Mouse (Mus musculus): Measurements from ENCODE around the gene Nudt14. TPM values are rescaled to one million over a fixed set of nuclear protein-coding genes. Genes with fewer than 3 reads are reported as not detected.

Gene Nudt14
- polyA plus RNA-seq, 1 experiment from 2014 or later, result 109 TPM

DNA sequence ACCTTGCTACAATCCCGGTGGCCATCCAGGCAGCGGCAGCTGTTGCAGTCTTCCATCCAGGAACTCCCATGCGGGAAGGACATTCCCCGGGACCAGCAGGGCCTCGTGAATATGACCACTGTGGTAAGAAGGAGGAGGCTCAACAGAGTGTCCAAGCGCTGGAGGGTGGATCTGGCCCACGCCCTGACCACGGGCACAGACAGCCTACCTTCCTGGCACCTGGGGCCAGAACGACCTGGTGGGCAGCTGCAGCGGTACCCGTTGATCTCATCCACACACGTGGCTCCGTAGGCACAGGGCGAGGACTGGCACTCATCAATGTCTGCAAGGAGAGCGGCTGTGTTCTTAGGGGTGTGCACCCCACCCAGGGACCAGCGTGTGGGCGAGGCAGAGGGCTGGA is 30.2 kb downstream of the Nudt14 start:
- Histone ChIP-seq H3K9me3 (ENCODE audit: control insufficient read depth, low read length) (no peaks in the 10 kb centered on the region), H3K27ac (ENCODE audit: low read length) (no peak overlapping the region), H3K4me2 (ENCODE audit: low read depth, low read length) (no peak overlapping the region), H3K36me3 (ENCODE audit: control insufficient read depth, insufficient read depth, low read length) (no peaks in the 10 kb centered on the region), H3K27me3 (ENCODE audit: control insufficient read depth, insufficient read depth, low read depth, low read length) (no peaks in the 10 kb centered on the region), H3K4me1 (replicated peaks; ENCODE audit: control insufficient read depth, insufficient read depth, low read length) (no peaks in the 10 kb centered on the region), H3K4me3 (ENCODE audit: low read length) (no peak overlapping the region), H3K9ac (ENCODE audit: low read length) (no peak overlapping the region)
- ATAC-seq (ENCODE audit: low read depth), result no peak
- WGBS, result 89% methylated on average over 17 of the region's 17 CpGs

DNA sequence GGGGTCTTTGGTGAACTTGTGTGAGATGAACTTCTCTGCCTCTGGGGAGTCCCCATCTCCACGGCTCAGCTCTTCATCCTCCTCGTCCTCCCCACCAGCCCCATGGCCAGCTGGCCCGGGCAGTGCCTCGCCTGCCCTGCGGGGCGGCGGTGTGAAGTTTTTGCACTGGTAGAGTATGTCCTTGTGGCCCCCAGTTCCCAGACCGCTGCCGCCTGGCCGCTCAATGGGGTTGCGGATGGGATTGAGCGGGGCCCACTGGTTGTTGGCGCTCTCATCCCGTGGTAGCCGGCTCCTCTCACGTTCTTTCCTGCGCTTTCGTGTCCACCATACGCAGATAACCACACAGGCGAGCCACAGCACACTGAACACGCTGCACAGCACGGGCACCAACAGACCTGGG is 32.9 kb downstream of the Nudt14 start:
- ATAC-seq (ENCODE audit: low read depth), result no peak
- 91% methylated on average over 22 of the region's 22 CpGs for WGBS
- Histone ChIP-seq H3K36me3 (ENCODE audit: control insufficient read depth, insufficient read depth, low read length) (no peaks in the 10 kb centered on the region), H3K27ac (ENCODE audit: low read length) (no peak overlapping the region), H3K9ac (ENCODE audit: low read length) (no peak overlapping the region), H3K4me1 (replicated peaks; ENCODE audit: control insufficient read depth, insufficient read depth, low read length) (no peaks in the 10 kb centered on the region), H3K9me3 (ENCODE audit: control insufficient read depth, low read length) (no peaks in the 10 kb centered on the region), H3K4me3 (ENCODE audit: low read length) (no peak overlapping the region), H3K4me2 (ENCODE audit: low read depth, low read length) (no peak overlapping the region), H3K27me3 (ENCODE audit: control insufficient read depth, insufficient read depth, low read depth, low read length) (no peaks in the 10 kb centered on the region)

DNA sequence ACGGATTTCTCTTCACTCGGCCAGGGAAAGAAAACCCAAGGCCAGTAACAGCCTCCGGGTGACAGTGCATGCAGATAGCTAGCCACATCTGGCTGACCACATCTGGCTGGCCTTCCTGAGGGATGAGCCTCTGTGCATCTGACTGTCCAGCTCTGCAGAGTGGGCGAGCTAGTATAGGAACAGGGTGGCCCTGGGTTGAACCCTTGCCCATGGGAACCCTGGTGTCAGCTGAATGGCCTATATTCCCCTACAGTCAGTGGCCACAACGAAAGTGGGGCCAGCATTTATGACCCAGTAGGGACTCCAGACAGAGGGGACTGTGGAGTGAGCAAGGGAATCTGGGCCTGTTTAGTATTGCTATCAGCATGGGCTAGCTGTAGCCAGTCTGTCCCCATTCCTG is 36.9 kb downstream of the Nudt14 start:
- no peak overlapping the region for H3K4me2 ChIP-seq (ENCODE audit: low read depth, low read length)
- no peak overlapping the region for H3K4me3 ChIP-seq (ENCODE audit: low read length)
- ATAC-seq (ENCODE audit: low read depth), result no peak
- H3K9me3 ChIP-seq (ENCODE audit: control insufficient read depth, low read length), result no peaks in the 10 kb centered on the region
- H3K27ac ChIP-seq (ENCODE audit: low read length), result no peak overlapping the region
- H3K27me3 ChIP-seq (ENCODE audit: control insufficient read depth, insufficient read depth, low read depth, low read length), result no peaks in the 10 kb centered on the region
- H3K36me3 ChIP-seq (ENCODE audit: control insufficient read depth, insufficient read depth, low read length), result no peaks in the 10 kb centered on the region
- no peak overlapping the region for H3K9ac ChIP-seq (ENCODE audit: low read length)
- 85% methylated on average over 5 of the region's 5 CpGs for WGBS
- H3K4me1 ChIP-seq (replicated peaks; ENCODE audit: control insufficient read depth, insufficient read depth, low read length), result no peaks in the 10 kb centered on the region

DNA sequence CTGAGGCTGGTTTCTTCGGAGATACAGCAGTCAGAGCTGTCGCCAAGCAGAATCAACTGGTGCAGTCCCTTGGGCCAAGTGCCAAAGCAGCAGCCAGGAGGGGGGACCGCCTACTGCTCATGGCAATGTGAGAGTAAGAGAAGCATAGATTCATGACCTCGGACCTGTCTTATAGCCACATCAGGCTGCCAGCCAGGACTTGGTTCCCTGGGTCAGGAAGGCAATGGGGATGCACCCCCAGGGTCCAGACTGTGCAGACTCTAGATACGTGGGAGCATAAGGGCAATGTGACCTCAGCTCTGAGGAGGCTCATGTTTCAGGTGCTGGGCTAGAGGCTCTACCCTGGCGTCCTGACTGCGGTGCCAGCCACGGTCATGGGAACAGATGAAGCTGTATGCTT is 38.0 kb downstream of the Nudt14 start:
- Histone ChIP-seq H3K27me3 (ENCODE audit: control insufficient read depth, insufficient read depth, low read depth, low read length) (no peaks in the 10 kb centered on the region), H3K9ac (ENCODE audit: low read length) (no peak overlapping the region), H3K27ac (ENCODE audit: low read length) (no peak overlapping the region), H3K4me2 (ENCODE audit: low read depth, low read length) (no peak overlapping the region), H3K4me1 (replicated peaks; ENCODE audit: control insufficient read depth, insufficient read depth, low read length) (no peaks in the 10 kb centered on the region), H3K4me3 (ENCODE audit: low read length) (no peak overlapping the region), H3K9me3 (ENCODE audit: control insufficient read depth, low read length) (no peaks in the 10 kb centered on the region), H3K36me3 (ENCODE audit: control insufficient read depth, insufficient read depth, low read length) (no peaks in the 10 kb centered on the region)
- 58% methylated on average over 8 of the region's 8 CpGs for WGBS
- ATAC-seq (ENCODE audit: low read depth), result 0 out of 2 replicates have a peak, but pooled peaks have one; percentile 21

DNA sequence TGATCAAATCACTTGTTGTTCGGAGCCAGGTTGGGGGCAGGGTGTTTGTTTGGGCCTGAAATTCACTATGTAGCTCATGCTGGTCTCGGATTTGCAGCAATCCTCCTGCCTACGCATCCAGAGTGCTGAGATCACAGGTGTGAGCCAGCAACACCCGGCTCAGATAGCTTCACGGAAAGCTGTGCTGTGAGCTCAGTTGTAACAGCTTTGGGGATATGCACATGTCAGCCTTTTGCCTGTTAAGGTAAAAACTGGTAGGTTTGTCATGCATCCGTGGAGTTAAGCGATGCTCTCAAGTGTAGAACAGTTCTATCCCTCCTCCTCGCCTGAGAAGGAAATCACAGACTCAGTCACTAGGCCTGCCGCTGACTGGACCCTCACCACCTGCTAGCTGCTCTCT is 41.3 kb downstream of the Nudt14 start:
- Histone ChIP-seq H3K27ac (ENCODE audit: low read length) (no peak overlapping the region), H3K4me1 (replicated peaks; ENCODE audit: control insufficient read depth, insufficient read depth, low read length) (peaks cover under 1% of the 10 kb centered on the region; the same call in 1 of the 2 replicates), H3K9me3 (ENCODE audit: control insufficient read depth, low read length) (no peaks in the 10 kb centered on the region), H3K9ac (ENCODE audit: low read length) (no peak overlapping the region), H3K4me2 (ENCODE audit: low read depth, low read length) (no peak overlapping the region), H3K27me3 (ENCODE audit: control insufficient read depth, insufficient read depth, low read depth, low read length) (no peaks in the 10 kb centered on the region), H3K36me3 (ENCODE audit: control insufficient read depth, insufficient read depth, low read length) (no peaks in the 10 kb centered on the region), H3K4me3 (ENCODE audit: low read length) (no peak overlapping the region)
- ATAC-seq (ENCODE audit: low read depth), result no peak
- 78% methylated on average over 9 of the region's 9 CpGs for WGBS

DNA sequence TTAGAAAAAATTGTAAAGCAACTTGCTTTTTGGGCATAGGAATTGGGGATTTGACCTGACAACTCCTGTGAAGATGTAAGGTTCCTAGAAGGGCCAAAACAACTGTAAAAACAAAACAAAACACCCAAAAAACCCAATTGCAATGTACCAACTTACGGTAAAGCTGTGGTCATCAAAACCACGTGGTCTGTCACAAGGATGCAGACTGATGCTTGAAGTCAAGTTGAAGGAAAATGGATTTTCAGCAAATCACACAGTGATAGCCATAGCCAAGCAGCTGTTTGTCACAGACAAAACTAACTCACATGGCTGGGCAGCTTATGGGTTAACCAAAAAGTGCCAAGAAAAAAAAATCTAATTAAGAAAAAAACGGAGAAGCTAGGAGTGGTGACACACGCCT is 43.0 kb downstream of the Nudt14 start:
- WGBS, result 56% methylated on average over 4 of the region's 4 CpGs

DNA sequence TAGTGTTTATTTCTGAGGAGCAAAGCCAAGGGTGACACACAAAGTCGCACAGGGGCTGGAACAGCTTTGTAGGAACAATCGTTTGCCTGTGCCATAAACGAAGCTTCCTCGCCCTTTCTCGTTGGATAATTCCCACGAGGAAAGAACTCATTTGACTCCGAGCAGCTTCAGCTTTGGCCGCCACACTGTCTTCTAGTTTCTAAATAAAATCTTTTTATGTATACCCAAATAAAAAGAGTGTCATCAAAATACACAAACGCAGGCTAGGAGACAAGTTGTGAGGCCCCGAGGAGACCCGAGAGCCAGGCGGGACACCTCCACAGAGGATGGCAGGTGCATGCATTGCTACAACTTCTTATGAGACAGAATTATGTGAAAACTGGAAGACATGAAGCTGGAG is 43.6 kb downstream of the Nudt14 start:
- H3K9me3 ChIP-seq (ENCODE audit: control insufficient read depth, low read length), result no peaks in the 10 kb centered on the region
- peak overlapping the region; percentile 29; the same call in 1 of the 2 replicates for H3K4me2 ChIP-seq (ENCODE audit: low read depth, low read length)
- H3K4me1 ChIP-seq (replicated peaks; ENCODE audit: control insufficient read depth, insufficient read depth, low read length), result peaks cover 12% of the 10 kb centered on the region
- H3K27ac ChIP-seq (ENCODE audit: low read length), result peak overlapping the region; percentile 70; the same call in 1 of the 2 replicates
- no peaks in the 10 kb centered on the region for H3K36me3 ChIP-seq (ENCODE audit: control insufficient read depth, insufficient read depth, low read length)
- no peak for ATAC-seq (ENCODE audit: low read depth)
- WGBS, result 56% methylated on average over 12 of the region's 12 CpGs
- H3K4me3 ChIP-seq (ENCODE audit: low read length), result no peak overlapping the region
- no peaks in the 10 kb centered on the region for H3K27me3 ChIP-seq (ENCODE audit: control insufficient read depth, insufficient read depth, low read depth, low read length)
- H3K9ac ChIP-seq (ENCODE audit: low read length), result no peak overlapping the region

More for the DNA sequence above, 43.0 kb downstream of the Nudt14 start:
- no peaks in the 10 kb centered on the region for H3K9me3 ChIP-seq (ENCODE audit: control insufficient read depth, low read length)
- H3K27ac ChIP-seq (ENCODE audit: low read length), result no peak overlapping the region
- no peak overlapping the region for H3K4me2 ChIP-seq (ENCODE audit: low read depth, low read length)
- ATAC-seq (ENCODE audit: low read depth), result no peak
- no peaks in the 10 kb centered on the region for H3K36me3 ChIP-seq (ENCODE audit: control insufficient read depth, insufficient read depth, low read length)
- H3K9ac ChIP-seq (ENCODE audit: low read length), result no peak overlapping the region
- no peaks in the 10 kb centered on the region for H3K27me3 ChIP-seq (ENCODE audit: control insufficient read depth, insufficient read depth, low read depth, low read length)
- no peak overlapping the region for H3K4me3 ChIP-seq (ENCODE audit: low read length)
- H3K4me1 ChIP-seq (replicated peaks; ENCODE audit: control insufficient read depth, insufficient read depth, low read length), result peaks cover 12% of the 10 kb centered on the region

DNA sequence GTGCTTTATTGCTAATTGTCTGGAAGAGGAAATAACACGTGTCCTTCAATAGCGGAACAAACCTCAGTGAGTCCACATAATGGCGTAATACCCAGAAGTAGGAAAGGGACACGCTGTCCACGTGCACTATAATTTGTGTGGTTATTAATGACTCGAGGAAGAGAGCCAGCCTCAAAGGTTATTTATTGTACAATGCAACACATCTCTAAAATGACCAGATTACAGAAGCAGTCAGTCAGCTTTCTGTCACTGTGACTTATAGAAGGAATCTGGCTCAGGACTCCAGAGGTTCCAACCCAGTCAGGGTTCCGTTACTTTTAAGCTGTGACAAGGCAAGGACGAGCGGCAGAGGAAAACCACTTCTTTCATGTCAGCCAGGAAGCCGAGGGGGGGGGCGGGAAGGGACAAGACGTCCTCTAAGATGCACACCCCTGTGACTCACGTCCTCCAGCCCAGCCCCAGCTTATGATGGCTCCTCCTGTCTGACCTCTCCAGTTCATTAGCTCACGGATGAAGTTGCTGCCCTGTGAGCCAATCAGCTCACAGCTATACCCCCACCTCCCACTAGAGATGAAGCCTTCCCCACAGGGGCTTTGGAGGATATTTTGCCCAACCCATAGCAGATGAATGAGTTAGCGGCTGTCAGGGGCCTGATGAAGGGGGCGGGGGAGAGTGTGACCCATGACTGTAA is 44.3 kb downstream of the Nudt14 start:
- Histone ChIP-seq H3K9me3 (ENCODE audit: control insufficient read depth, low read length) (no peaks in the 10 kb centered on the region), H3K4me1 (replicated peaks; ENCODE audit: control insufficient read depth, insufficient read depth, low read length) (peaks cover 12% of the 10 kb centered on the region), H3K4me2 (ENCODE audit: low read depth, low read length) (peak overlapping the region; percentile 29; the same call in 1 of the 2 replicates), H3K27me3 (ENCODE audit: control insufficient read depth, insufficient read depth, low read depth, low read length) (no peaks in the 10 kb centered on the region), H3K27ac (ENCODE audit: low read length) (peak overlapping the region; percentile 70), H3K36me3 (ENCODE audit: control insufficient read depth, insufficient read depth, low read length) (no peaks in the 10 kb centered on the region), H3K4me3 (ENCODE audit: low read length) (no peak overlapping the region), H3K9ac (ENCODE audit: low read length) (no peak overlapping the region)
- 23% methylated on average over 16 of the region's 16 CpGs for WGBS
- ATAC-seq (ENCODE audit: low read depth), result peak; percentile 91

DNA sequence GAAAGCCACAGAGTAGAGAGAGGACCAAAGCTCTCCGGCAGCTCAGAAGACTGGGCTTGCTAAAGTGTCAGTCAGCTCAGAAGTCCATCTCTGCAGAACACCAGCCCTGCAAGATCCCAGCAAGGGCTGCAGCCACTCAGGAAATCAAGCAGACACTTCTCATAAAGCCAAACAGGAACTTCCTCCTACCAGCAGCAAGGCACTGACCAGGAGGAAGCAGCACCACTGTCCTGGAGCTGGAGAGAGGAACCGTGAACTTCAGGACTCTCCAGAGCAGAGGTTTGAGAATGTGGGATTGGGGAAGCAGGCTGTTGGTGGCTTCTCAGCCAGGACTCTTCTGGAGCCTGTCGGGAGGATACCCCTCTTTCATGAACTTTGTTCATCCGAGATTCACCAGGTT is 47.0 kb downstream of the Nudt14 start:
- Histone ChIP-seq H3K4me1 (replicated peaks; ENCODE audit: control insufficient read depth, insufficient read depth, low read length) (peaks cover 12% of the 10 kb centered on the region), H3K27ac (ENCODE audit: low read length) (peak overlapping the region; percentile 83), H3K9ac (ENCODE audit: low read length) (peak overlapping the region; percentile 31; the same call in 1 of the 2 replicates), H3K9me3 (ENCODE audit: control insufficient read depth, low read length) (no peaks in the 10 kb centered on the region), H3K36me3 (ENCODE audit: control insufficient read depth, insufficient read depth, low read length) (no peaks in the 10 kb centered on the region), H3K4me2 (ENCODE audit: low read depth, low read length) (peak overlapping the region; percentile 40), H3K4me3 (ENCODE audit: low read length) (no peak overlapping the region; the same call in none of the 2 replicates), H3K27me3 (ENCODE audit: control insufficient read depth, insufficient read depth, low read depth, low read length) (no peaks in the 10 kb centered on the region)
- 32% methylated on average over 4 of the region's 4 CpGs for WGBS
- ATAC-seq (ENCODE audit: low read depth), result peak; percentile 35

All from lung, embryonic 16.5 days (tissue).